Mouse (Mus musculus): Measurements from ENCODE around the gene Fam160a1. TPM values are rescaled to one million over a fixed set of nuclear protein-coding genes. Genes with fewer than 3 reads are reported as not detected.

The Fam160a1 gene
- total and polyA plus RNA-seq, 3 experiments: 25.0 to 68.1 (median 47.0) TPM

DNA sequence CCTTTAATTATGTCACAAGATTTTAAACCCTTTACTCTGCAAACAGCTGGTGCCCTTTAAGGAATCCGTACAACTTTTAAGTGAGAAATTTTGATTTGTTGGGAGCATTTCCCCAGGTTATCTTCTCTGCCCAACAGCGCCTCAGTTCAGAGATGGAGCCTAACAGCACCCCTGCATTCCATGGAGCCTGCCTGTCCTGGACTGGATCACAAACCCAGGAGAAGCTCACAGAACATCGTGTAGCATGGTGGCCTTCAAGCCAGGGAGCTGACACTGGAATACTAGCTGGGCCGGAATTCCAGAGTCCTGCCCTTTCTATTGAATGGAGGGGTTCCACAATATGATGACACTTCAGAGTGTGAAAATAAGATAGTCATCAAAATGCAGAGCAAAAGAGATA lies 39.7 kb downstream of the Fam160a1 start:
- intact Hi-C loops (cut with DNase I): no loop called here
- TF ChIP-seq POLR2A (IDR thresholded peaks at IDR 0.05; ENCODE audit: insufficient read depth, low read depth, low read length): no peak
- TF ChIP-seq EP300 (IDR thresholded peaks at IDR 0.05; ENCODE audit: insufficient read depth, low read depth, low read length): no peak
- TF ChIP-seq CTCF (IDR thresholded peaks at IDR 0.05): no peak
- Histone ChIP-seq H3K27me3 (ENCODE audit: control insufficient read depth, insufficient read depth, low read length) (no peaks in the 10 kb centered on the region), H3K79me2 (replicated peaks; ENCODE audit: control insufficient read depth, insufficient read depth, low read length) (no peaks in the 10 kb centered on the region), H3K9ac (ENCODE audit: low read depth, low read length) (no peak overlapping the region), H3K27ac (no peak overlapping the region), H3K4me1 (ENCODE audit: control insufficient read depth, insufficient read depth, low read length) (peaks cover 7% of the 10 kb centered on the region), H3K36me3 (ENCODE audit: control insufficient read depth, insufficient read depth, low read length) (no peaks in the 10 kb centered on the region), H3K4me3 (no peak overlapping the region)
- no peak for DNase-seq
- 83% methylated on average over 4 of the region's 4 CpGs for WGBS

DNA sequence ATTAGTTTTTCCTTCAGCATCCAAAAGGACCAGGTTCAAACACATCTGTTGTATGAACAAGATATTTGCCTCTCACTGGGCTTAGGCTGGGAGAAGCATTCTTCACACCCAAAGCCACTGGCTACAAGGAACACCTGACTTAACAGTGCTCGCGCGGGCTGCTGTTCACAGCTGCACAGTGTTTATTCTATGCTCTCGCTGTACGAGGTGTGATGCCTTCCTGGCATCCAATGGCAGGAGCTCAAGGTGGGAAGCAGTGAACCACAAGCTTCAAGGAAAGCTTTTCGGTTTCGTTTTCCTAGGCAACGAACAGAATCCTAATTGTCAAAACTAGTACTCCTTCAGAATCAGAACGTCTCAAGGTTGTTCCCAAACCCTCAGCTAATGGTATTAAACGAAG lies 40.4 kb downstream of the Fam160a1 start:
- Histone ChIP-seq H3K79me2 (replicated peaks; ENCODE audit: control insufficient read depth, insufficient read depth, low read length) (no peaks in the 10 kb centered on the region), H3K27me3 (ENCODE audit: control insufficient read depth, insufficient read depth, low read length) (no peaks in the 10 kb centered on the region), H3K9ac (ENCODE audit: low read depth, low read length) (no peak overlapping the region), H3K27ac (no peak overlapping the region), H3K36me3 (ENCODE audit: control insufficient read depth, insufficient read depth, low read length) (no peaks in the 10 kb centered on the region), H3K4me3 (no peak overlapping the region), H3K4me1 (ENCODE audit: control insufficient read depth, insufficient read depth, low read length) (peaks cover 7% of the 10 kb centered on the region)
- no peak for DNase-seq
- intact Hi-C loops (cut with DNase I): no loop called here
- TF ChIP-seq EP300 (IDR thresholded peaks at IDR 0.05; ENCODE audit: insufficient read depth, low read depth, low read length): no peak
- TF ChIP-seq CTCF (IDR thresholded peaks at IDR 0.05): no peak
- no peak for TF ChIP-seq POLR2A (IDR thresholded peaks at IDR 0.05; ENCODE audit: insufficient read depth, low read depth, low read length)
- WGBS: 90% methylated on average over 10 of the region's 10 CpGs

DNA sequence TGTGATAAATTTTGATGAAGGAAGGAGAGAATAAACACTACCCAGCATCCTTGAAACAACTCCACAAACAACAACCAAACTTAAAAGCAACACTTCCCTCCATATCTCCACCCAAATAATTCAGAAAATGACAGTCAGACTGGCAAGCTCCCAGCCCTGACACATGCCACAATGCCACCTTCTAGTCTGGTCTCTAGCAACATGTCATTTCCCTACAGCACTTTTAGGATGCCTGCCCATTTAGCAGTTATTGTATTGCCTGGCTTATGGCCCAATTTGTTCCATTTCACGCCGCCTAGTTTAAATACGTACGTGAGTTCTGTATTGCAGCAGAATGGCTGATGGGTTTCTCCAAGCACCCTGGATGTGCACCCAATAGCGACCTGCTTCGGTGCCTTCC lies 41.0 kb downstream of the Fam160a1 start:
- WGBS: 87% methylated on average over 6 of the region's 6 CpGs
- no peak overlapping the region for H3K9ac ChIP-seq (ENCODE audit: low read depth, low read length)

DNA sequence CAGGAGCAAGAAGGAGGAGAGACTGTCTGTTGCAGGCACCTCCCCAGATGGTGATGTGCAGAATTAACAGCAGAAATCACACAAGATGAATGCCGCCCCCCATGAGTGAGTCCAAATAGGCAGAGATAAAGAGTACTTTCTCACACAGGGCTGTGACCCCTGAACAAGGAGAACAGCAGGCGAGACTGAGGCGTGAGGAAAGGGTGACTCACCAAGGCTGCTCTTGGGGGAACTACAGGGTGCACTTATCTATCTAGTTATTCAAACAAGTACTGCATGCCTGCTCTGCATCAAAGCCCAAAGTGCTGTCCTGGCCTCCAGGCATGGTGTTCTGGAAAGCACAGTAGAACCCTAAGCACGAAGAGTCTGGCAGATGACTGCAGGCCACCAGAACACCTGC lies 43.2 kb downstream of the Fam160a1 start:
- no peaks in the 10 kb centered on the region for H3K79me2 ChIP-seq (replicated peaks; ENCODE audit: control insufficient read depth, insufficient read depth, low read length)
- H3K9ac ChIP-seq (ENCODE audit: low read depth, low read length): no peak overlapping the region
- H3K27ac ChIP-seq: no peak overlapping the region
- H3K27me3 ChIP-seq (ENCODE audit: control insufficient read depth, insufficient read depth, low read length): no peaks in the 10 kb centered on the region
- WGBS: 18% methylated on average over 4 of the region's 4 CpGs
- intact Hi-C loops (cut with DNase I): no loop called here
- TF ChIP-seq POLR2A (IDR thresholded peaks at IDR 0.05; ENCODE audit: insufficient read depth, low read depth, low read length) (no peak), EP300 (IDR thresholded peaks at IDR 0.05; ENCODE audit: insufficient read depth, low read depth, low read length) (no peak), CTCF (IDR thresholded peaks at IDR 0.05) (no peak)
- H3K4me1 ChIP-seq (ENCODE audit: control insufficient read depth, insufficient read depth, low read length): peaks cover 7% of the 10 kb centered on the region; the same call in 1 of the 2 replicates
- H3K36me3 ChIP-seq (ENCODE audit: control insufficient read depth, insufficient read depth, low read length): no peaks in the 10 kb centered on the region
- no peak overlapping the region for H3K4me3 ChIP-seq
- DNase-seq: peak in 1 of 2 experiments; percentile 17

More for the DNA sequence above, 41.0 kb downstream of the Fam160a1 start:
- H3K79me2 ChIP-seq (replicated peaks; ENCODE audit: control insufficient read depth, insufficient read depth, low read length): no peaks in the 10 kb centered on the region
- intact Hi-C loops (cut with DNase I): no loop called here
- peaks cover 7% of the 10 kb centered on the region for H3K4me1 ChIP-seq (ENCODE audit: control insufficient read depth, insufficient read depth, low read length)
- no peaks in the 10 kb centered on the region for H3K27me3 ChIP-seq (ENCODE audit: control insufficient read depth, insufficient read depth, low read length)
- no peak for DNase-seq
- no peaks in the 10 kb centered on the region for H3K36me3 ChIP-seq (ENCODE audit: control insufficient read depth, insufficient read depth, low read length)
- TF ChIP-seq EP300 (IDR thresholded peaks at IDR 0.05; ENCODE audit: insufficient read depth, low read depth, low read length) (no peak), CTCF (IDR thresholded peaks at IDR 0.05) (no peak), POLR2A (IDR thresholded peaks at IDR 0.05; ENCODE audit: insufficient read depth, low read depth, low read length) (no peak)
- no peak overlapping the region for H3K27ac ChIP-seq
- no peak overlapping the region for H3K4me3 ChIP-seq

DNA sequence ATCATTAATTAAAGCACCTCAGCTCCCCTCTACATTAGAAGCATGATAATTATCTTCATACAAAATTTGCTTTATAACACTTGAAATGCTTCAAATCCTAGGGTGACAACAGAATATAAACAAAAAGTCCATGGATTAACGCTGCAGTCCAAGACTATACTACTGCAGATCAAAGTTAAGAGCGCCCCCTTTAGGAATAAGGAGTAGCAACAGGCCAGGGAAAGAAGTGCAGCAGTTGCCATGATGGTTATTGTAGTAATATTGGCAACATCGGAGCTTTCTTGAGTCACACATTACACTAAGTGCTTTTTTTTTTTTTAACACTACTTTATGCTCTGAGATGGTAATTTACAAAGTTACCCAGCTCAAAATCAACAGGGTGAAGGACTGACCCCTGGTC lies 43.7 kb downstream of the Fam160a1 start:
- 48% methylated on average over 3 of the region's 3 CpGs for WGBS
- no peak overlapping the region for H3K9ac ChIP-seq (ENCODE audit: low read depth, low read length)
- no peak overlapping the region for H3K27ac ChIP-seq

GRCm38 (mm10) chr3:85764937-85765337 lies 52.2 kb downstream of the Fam160a1 start:
- no peaks in the 10 kb centered on the region for H3K27me3 ChIP-seq (ENCODE audit: control insufficient read depth, insufficient read depth, low read length)
- H3K79me2 ChIP-seq (replicated peaks; ENCODE audit: control insufficient read depth, insufficient read depth, low read length): no peaks in the 10 kb centered on the region; the same call in 1 of the 2 replicates
- no peak for DNase-seq
- H3K4me3 ChIP-seq: no peak overlapping the region
- no peak overlapping the region for H3K27ac ChIP-seq
- intact Hi-C loops (cut with DNase I): no loop called here
- H3K9ac ChIP-seq (ENCODE audit: low read depth, low read length): no peak overlapping the region
- no peaks in the 10 kb centered on the region for H3K4me1 ChIP-seq (ENCODE audit: control insufficient read depth, insufficient read depth, low read length)
- WGBS: 57% methylated on average over 7 of the region's 7 CpGs
- H3K36me3 ChIP-seq (ENCODE audit: control insufficient read depth, insufficient read depth, low read length): no peaks in the 10 kb centered on the region
- no peak for TF ChIP-seq CTCF (IDR thresholded peaks at IDR 0.05)
- no peak for TF ChIP-seq EP300 (IDR thresholded peaks at IDR 0.05; ENCODE audit: insufficient read depth, low read depth, low read length)
- no peak for TF ChIP-seq POLR2A (IDR thresholded peaks at IDR 0.05; ENCODE audit: insufficient read depth, low read depth, low read length)

More for the DNA sequence above, 43.7 kb downstream of the Fam160a1 start:
- no peak for DNase-seq
- Histone ChIP-seq H3K36me3 (ENCODE audit: control insufficient read depth, insufficient read depth, low read length) (no peaks in the 10 kb centered on the region), H3K4me1 (ENCODE audit: control insufficient read depth, insufficient read depth, low read length) (peaks cover 7% of the 10 kb centered on the region; the same call in 1 of the 2 replicates), H3K4me3 (no peak overlapping the region), H3K79me2 (replicated peaks; ENCODE audit: control insufficient read depth, insufficient read depth, low read length) (no peaks in the 10 kb centered on the region), H3K27me3 (ENCODE audit: control insufficient read depth, insufficient read depth, low read length) (no peaks in the 10 kb centered on the region)
- intact Hi-C loops (cut with DNase I): no loop called here
- TF ChIP-seq CTCF (IDR thresholded peaks at IDR 0.05) (peak; percentile 47), EP300 (IDR thresholded peaks at IDR 0.05; ENCODE audit: insufficient read depth, low read depth, low read length) (no peak)
